Mouse (Mus musculus) telencephalon, adult 2 months (tissue): ENCODE measurements around the gene Ipmk.

Experiments
- DNase-seq: peaks from one replicate; pipeline ENCODE4 v3.0.0-alpha.2; 2011; ENCODE audit warnings: low read depth, low spot score

The Ipmk gene

DNA sequence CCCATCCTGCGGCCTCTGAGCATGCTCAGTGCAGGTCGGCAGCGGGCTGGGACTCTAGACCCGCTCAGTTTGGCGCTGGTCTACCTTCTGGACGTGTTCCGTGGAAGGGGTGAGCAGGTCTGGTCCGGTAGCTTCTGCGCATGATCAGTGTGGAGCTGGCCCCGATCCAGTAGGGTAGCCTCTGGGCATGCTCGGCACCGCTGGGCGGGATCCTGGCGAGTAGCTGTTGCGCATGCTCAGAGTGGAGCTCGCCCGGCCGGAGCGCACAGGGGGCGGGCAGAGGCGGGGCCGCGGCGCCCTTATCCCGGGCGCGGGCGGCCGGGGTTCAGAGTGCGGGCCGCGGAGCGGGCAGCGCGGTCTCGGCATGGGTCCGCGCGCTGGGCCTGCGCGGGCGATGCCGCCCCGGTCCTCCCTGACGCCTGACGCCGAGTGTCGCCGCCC is at the start of gene Ipmk:
Ipmk (plus strand) TSS at position 255 of the 441 bp plus-strand sequence.
- DNase-seq = peak; percentile 89

DNA sequence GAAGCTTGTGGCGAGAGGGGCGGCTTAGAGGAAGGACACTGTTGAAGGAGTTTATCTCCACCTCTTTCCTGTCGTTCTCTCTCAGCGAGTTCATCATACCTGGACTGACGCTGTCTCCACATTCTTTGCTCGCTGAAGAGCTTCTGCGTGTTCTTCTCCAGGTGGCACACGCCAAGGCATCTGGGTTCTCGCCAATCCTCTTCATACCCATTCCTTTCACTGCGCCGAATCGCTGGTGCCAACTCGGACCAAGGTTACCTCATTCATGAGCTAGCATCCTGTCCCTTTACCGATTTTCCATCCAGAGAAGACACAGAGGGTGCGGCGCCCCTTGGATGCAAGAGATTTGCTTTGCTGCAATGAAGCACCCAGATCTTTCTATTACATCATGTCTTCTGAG is 47.4 kb upstream of the Ipmk start:
- no peak for DNase-seq

DNA sequence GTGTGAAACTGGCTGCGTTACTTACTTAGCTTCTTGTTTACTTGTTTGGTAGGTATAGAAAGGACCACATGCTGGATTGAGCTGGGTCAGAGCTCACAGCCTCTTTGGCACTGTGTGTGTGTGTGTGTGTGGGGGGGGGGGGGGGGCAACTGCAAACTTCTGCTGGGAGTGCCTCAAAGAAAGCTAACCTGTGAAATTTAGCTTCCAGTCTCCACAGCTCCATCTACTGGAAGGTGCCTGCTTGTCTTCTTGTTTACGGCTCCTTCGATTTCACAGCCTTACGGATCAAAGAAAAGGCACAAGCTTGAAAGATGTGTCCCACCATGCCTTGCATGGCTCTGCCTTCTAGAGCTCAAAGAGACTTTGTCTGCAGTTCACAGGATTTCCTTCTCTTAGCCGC is 45.1 kb upstream of the Ipmk start:
- DNase-seq = no peak

DNA sequence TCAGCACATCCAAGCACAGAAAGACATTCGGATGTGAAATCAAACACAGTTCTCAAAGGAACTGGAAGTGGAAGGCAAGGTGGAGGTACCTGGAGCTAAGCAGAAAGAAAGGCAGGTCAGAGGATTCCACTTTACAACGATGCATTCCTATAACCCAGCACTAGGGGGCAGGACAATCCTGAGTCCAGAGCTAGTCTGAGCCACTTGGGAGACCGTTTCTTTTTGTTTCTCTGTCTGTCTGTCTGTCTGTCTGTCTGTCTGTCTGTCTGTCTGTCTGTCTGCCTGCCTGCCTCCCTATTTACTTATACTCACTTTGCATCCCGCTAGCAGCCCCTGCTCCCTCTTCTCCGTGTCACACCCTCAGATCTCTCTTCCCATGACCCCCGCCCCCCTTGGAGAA is 41.4 kb upstream of the Ipmk start:
- DNase-seq = no peak

DNA sequence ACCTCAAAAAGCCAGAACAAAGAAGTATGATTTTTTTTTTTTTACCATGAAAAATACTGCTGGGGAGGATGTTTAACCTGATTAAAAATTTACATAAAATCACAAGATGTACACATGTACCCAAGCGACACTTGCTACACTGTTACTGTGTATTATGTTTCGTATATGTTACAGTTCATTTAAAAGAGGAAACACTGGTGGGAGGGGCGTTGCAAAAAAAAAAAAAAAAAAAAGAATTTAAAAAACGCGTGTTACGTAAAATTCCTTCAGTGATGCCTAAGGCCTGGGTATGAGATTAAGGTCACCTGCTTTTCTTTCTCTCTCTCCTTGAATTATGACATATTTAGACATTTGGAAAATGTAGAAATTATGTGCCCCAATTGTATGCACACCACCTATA is 40.8 kb upstream of the Ipmk start:
- DNase-seq = no peak

DNA sequence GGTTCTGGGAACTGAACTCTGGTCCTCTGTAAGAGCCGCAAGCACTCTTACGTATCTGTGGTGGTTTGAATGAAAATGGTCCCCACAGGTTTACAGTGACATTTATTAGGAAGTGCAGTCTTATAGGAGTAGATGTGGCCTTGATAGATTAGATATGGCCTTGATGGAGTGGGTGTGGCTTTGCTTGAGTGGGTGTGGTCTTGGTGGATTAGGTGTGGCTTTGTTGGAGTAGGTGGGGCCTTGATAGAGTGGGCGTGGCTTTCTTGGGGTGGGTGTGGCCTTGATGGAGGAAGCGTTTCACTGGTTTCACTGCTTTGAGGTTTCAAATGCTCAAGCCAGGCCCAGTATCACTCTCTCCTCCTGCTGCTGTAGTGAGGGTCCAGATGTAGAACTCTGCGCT is 39.4 kb upstream of the Ipmk start:
- no peak for DNase-seq

DNA sequence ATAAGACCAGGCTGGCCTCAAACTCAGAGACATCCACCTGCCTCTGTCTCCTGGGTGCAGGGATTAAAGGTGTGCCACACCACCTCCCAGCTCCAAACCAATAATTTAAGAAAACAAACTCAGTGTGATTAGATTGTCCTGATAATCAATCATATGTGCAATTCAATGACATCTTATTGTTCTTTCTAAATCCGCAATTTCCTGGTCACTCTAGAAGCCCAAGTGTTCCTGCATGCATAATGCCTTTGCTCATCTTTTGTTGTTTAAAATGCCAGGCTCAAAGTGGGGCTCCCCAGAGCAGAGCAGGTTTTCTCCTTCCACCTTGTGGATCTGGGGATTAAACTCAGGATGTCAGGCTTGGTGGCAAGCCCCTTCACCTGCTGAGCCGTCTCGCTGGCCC is 37.3 kb upstream of the Ipmk start:
- DNase-seq = no peak

DNA sequence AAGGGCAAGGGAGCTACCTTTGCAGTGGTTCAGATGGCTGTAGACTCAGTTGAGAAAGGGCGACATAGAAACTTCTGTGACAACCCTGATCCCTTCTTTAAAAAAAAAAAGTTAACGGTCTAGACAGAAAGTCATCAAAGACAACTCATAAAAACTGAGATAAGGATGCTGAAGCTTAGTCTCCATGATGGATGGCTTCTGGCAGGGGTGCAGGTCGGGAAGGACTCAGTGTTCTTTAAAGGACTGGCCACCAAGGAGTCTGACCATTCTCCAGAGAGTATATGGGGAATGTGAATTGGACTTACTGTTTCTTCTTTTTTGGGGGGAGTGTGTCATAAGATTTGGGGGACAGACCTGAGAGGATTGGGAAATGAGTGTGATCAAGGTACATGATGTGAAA is 33.0 kb upstream of the Ipmk start:
- DNase-seq = no peak

DNA sequence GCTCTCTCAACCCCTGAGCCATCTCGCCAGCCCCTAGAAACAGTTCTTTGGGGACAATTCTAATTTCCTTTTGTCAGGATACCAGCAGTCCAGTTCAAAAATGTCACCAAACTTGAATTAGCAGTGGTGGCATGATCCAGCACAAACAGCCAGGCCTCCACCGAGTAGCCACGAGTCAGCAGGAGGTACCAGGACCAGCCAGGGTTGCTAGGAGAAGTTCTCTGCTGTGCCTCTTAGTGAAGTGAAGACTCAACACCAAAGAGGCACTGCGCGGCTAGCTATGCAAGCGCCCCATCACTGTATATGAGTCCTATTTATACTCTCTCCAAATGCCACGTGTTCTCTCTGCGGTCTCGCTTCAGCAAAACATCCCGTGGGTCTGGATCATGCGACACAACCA is 31.5 kb upstream of the Ipmk start:
- DNase-seq = no peak

DNA sequence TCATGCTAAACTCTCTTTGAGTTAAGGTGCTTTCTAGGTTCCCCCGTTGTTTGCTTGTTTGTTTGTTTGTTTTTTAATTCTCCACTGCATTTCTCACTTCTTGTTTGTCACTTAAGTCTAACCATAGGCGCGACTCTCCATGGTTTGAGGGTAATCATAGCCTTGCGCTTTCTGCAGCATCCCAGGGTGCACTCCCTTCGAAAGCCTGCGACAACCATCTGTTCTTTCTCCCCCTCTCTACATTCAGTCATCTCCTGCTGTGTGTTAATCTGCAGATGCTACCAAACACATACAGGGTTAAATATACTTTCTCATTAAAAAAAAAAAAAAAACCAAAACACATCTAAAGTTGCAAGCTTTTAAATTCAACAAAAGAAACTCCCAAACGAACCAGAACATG is 31.1 kb upstream of the Ipmk start:
- no peak for DNase-seq

DNA sequence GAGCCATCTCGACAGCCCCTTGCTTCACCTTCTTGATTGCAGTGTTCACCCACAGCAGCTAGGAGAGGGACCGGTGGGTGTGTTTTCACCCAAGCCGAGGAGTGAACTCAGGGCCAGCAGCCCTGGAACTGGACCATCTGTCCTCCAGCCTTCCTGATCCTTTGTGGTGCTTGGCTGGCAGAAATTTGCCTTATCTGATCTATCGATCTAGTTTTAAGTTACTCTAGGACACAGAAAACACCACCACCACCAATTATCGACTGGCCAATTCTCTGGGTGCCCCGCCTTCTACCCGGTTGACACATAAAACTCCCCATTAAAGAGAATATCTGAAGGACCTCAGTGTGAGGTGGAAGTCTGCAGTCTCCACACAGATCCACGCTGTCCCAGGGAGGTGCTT is 23.9 kb upstream of the Ipmk start:
- DNase-seq = no peak

DNA sequence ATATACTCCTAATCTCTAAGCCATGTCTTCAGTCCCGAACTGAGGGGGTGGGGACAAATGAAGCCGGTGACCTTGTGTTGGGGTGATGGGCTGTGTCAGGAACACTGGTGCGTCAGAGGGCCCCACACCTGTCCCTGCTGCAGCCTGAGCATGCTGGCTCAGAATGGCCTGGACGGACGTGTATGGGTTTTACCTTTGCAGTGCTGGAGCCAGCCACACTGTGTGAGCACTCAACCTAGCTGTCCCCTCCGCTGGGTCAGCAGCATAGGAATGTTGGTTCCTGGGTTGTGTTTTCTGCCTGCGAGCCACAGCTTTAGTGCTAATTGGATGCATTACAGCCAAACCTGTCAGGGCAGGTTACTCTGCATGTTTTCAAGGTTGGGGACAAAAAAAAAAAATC is 21.4 kb upstream of the Ipmk start:
- no peak for DNase-seq

DNA sequence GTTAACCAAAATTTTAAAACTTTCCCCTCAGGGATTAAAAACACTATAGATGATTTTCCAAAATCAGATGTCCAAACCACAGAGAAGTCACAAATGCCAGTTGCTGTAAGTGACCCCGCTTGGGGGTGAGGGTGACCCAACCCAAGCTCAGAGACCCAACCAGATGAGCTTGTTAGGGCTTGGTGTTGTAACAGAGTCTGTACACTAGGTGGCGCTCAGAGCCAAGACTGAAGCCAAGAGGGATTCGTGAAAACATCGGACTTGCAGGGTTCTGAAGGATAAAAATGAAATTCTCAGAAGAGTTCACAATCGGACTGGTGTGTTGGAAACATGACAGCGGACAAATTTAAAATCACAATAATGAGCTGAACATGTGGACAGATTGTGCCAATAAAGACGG is 20.8 kb upstream of the Ipmk start:
- DNase-seq = peak; percentile 55

DNA sequence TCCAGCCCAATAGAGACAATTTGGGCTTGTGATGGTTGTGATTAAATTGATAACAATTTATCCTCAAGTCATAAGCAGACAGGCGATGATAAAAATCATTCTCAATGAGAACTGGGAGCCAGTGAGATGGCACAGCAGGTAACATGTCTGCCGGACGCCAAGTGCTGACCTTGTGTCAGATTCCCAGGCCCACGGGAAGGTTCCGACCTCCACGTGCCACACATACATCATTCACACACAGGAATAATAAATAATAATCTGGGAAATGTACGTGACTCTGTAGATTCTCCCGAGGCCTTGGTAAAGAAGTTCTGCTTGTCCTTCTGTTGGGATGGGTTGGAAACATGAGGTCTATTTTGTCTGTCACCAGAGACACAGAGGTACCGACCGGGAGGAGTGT is 20.2 kb upstream of the Ipmk start:
- no peak for DNase-seq

DNA sequence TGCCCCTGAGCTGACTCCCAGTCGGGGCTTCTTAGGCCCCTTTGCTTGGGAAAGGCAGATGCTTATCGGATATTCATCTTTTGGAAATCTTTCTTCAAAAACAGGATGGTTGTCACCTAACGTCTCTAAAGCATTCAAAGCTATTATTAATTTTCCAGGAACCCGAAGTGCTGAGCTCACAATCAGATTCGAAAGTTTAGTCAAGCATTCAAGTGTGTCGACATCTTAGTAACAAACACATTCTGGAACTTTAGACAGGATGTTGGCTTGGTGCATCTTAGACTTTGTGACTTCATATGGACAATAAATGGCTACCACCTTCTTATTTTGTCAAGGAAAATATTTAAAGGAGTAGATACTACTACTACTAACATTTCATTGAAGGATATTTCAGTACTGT is 19.2 kb upstream of the Ipmk start:
- DNase-seq = no peak

DNA sequence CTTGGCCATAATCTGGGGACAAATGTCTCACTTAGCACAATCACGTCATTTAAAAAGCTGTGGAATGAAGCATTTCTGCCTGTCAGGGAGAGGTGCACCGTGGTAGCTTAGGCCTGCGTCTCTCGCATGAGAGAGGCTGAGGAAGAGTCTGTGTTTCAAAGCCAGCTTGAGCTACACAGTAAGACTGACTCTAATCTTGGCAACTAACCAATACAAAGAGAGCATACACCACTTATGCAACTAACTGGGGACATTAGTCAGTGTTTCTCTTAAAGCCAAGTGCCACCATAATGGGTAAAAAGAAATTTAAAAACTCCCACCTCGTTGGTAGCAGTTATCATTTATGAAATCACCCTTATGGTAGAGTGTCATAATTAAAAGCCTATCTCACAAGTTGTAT is 18.7 kb upstream of the Ipmk start:
- no peak for DNase-seq

DNA sequence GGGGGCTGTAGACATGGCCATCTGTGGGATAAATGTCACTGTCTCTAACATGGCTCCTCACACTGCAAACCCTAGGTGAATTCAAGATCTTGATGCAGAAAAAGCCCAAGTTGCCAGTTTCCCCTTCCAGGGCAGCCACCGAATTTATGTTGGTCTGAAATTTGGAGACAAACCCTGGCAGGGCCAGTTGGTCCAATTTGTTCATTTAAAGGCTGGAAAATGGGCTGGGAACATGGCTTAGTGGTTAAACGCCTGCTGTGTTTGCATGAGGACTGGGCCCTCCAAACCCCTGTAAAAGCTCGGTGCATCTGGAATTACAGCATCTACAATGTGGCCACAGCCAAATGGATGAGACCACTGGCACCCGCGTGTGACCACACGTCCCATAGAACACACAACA is 18.3 kb upstream of the Ipmk start:
- no peak for DNase-seq

DNA sequence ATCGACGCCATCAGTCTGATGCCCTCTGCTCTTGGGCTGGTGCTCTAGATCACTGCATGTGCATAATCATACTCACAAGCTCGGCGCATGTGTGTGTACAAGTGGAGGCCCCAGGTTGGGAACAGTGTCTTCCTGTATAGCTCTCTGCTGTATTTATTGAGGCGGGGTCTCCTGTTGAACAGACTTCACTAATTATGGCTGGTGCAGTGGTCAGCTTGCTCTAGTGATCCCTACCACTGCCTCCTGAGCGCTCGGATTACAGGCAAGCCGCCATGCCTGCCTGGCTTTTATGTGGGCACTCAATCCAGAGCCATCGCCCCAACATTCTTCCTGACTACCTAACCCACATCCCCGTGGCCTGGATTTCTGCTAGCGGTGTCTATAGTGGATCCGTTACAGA is 17.5 kb upstream of the Ipmk start:
- DNase-seq = no peak

DNA sequence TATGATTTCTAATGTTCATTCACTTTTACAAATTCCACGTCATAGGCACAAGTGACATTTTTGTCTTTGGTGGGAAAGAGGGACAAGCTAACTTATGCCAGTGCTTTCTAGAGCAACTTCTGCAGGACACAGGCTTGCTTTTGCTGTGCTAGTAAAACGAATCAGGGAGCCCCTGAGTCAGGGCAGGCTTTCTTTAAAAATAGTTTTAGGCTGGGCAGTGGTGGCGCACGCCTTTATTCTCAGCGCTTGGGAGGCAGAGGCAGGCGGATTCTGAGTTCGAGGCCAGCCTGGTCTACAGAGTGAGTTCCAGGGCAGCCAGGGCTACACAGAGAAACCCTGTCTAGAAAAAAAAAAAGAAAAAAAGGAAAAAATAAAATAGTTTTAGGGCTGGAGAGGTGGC is 15.7 kb upstream of the Ipmk start:
- DNase-seq = no peak

DNA sequence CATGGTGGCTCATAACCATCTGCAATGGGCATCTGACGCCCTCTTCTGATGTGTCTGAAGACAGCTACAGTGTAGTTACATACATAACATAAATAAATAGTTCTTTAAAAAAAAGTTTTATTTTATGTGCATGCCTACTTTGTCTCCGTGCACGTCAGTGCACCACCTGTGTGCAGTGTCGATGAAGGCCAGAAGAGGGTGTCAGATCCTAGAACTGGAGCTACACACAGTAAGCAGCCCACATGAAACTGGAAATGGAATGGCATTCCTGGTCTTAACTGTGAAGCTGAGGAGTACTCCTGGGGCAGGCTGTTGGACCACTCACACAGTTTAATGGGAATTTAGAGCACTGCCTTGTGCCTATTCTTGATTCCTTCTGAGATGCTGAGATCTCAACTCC is 15.2 kb upstream of the Ipmk start:
- DNase-seq = no peak

DNA sequence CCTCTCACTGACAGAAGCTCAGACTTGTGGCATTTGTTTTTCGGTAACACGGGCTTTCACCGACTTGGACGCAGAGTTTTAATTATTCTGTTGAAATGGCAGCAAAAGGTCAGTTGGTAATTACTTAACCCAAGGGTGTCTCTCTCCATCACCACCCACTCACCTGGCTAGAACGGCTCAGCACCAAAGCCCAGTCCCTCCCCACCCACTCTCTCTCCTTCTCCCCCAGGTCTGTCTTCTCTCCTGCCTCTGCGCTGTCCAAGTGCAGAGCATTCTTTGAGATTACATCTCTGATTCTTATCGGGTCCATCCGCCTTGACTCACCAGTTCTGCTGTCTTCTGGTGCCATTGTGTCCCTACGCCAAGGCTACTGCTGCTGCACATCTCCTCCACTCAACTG is 14.7 kb upstream of the Ipmk start:
- no peak for DNase-seq

DNA sequence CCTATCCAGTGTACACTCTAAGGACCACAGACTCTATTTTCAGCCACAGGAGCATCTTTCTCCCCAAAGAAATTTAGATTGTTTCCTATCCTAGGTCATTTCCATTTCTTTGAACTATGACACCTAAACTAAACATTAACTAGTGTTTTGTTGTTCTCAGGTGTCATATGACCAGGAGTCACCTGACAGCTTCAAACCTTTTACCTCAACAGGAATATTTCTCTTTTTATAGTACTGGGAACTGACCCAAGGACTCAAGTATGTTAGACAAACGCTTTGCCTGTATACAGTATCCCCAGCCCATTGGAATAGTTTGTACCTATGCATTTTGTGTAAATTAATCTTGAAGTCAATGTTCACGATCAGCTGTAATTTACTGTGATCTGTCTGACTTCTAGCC is 9.8 kb upstream of the Ipmk start:
- no peak for DNase-seq

DNA sequence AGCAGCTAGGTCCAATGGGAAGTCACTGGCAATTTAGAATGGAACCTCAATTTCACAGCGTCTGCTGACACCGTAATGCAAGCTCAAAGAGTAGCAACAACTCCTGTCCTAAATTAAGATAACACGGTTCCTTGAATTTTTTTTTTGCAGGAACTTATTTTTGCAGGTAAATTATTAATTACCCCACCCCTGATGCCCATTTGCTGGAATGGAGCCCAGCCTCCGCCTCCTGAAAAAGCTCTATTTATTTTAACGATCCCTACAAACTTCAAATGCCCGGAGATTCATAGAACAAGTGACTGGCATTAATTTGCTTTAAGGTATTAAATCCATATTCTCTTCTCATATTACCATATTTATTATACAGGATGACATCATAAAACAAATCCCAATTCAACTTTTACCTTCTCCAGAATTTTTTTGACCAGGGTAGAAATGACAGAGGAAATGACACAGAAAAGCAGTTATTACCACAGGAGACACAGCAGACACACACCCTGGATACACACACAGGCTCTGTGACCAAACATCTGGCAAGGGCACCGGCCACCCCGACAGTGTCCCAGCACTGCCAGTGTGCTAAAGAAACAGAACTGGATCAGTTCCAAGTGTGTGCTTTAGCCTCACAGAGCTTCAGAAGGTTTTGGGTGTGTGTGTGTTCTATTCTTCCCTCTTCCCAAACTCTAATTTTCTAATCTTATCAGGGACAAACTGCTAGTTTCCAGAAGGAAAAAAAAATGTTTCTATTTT is 9.2 kb upstream of the Ipmk start:
- DNase-seq = no peak

DNA sequence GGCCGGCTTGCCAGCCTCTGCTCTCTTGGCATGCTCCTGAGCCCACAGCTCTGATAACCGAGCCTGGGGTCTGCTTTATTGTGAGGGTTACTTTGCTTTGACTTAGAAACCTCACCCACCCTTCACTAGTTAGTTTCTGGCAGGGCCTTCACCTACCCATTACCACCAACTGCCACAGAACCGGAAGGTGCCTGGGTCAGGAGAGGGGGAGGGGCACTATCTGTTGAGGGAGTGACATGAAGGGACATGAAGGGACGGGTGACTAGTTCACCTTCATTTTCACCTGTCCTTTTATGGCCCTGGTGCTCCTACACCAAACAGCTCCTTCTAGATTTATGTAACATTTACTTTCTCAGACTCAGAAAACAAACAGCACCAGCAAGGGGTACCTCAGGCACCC is 8.1 kb upstream of the Ipmk start:
- DNase-seq = no peak
